Mouse (Mus musculus) neural tube, embryonic 11.5 days (tissue): Measurements from ENCODE around the gene Duoxa2. TPM values are rescaled to one million over a fixed set of nuclear protein-coding genes. Genes with fewer than 3 reads are reported as not detected.
"Not testable (repeated sequence)": the region's sequence is repeated elsewhere in the genome, so short reads cannot be mapped to it uniquely, and the experiment has no call there.

Experiments used
- ATAC-seq: fragments of 200-750 bp; cut with Nextera tagmentation; 2 replicates; pipeline ENCODE4 v1.8.0; 2017; ENCODE audit warnings: moderate number of reproducible peaks, mild to moderate bottlenecking, moderate TSS enrichment, moderate library complexity; ENCODE audit not compliant: insufficient read depth, low FRiP score, low TSS enrichment
- DNase-seq: peaks from one replicate; pipeline ENCODE4 v3.0.0-alpha.2; 2015; ENCODE audit warnings: low spot score
- H3K27ac ChIP-seq: fragments of 300-500 bp; sonication (generic); 2 replicates; pipeline ENCODE4 v1.5.1; 2014; ENCODE audit warnings: low read depth, mild to moderate bottlenecking, low read length
- H3K27me3 ChIP-seq: fragments of 300-500 bp; sonication (generic); 2 replicates; pipeline ENCODE4 v1.6.1; 2014; ENCODE audit warnings: mild to moderate bottlenecking, low read length, mixed read lengths; ENCODE audit not compliant: control insufficient read depth, insufficient read depth
- H3K36me3 ChIP-seq: fragments of 300-500 bp; sonication (generic); 2 replicates; pipeline ENCODE4 v1.6.1; 2014; ENCODE audit warnings: mild to moderate bottlenecking, low read length, moderate library complexity, mixed read lengths; ENCODE audit not compliant: control insufficient read depth, insufficient read depth
- H3K4me1 ChIP-seq: fragments of 300-500 bp; sonication (generic); 2 replicates; pipeline ENCODE4 v1.6.1; 2014; ENCODE audit warnings: low read length, mixed read lengths; ENCODE audit not compliant: control insufficient read depth, insufficient read depth
- H3K4me2 ChIP-seq: fragments of 300-500 bp; sonication (generic); 2 replicates; pipeline ENCODE4 v1.6.1; 2014; ENCODE audit warnings: low read depth, mild to moderate bottlenecking, moderate library complexity
- H3K4me3 ChIP-seq: fragments of 300-500 bp; sonication (generic); 2 replicates; pipeline ENCODE4 v1.5.1; 2014; ENCODE audit warnings: low read depth, low read length
- H3K9ac ChIP-seq: fragments of 300-500 bp; sonication (generic); 2 replicates; pipeline ENCODE4 v1.6.1; 2014; ENCODE audit warnings: mild to moderate bottlenecking, low read length
- H3K9me3 ChIP-seq: fragments of 300-500 bp; sonication (generic); 2 replicates; pipeline ENCODE4 v1.6.1; 2016; ENCODE audit warnings: low read length; ENCODE audit not compliant: control insufficient read depth
- WGBS: fragments of 180-500 bp; shearing (Covaris S2); extraction: QIAGEN DNeasy Blood & Tissue Kit; methylation state at CpG from one replicate; pipeline ENCODE4 v1.1.7; 2014; 5-methylcytosine and 5-hydroxymethylcytosine counted together
- polyA plus RNA-seq: library from polyadenylated mRNA; unstranded; fragments of >200 nt; fragmentation: Nextera tagmentation; extraction: Ambion mirVana; gene quantifications from 2 replicates; pipeline ENCODE4 v1.2.1, GENCODE M21; 2014

Duoxa2 gene
- polyA plus RNA-seq, 1 experiment from 2014 or later = 0.19 TPM

DNA sequence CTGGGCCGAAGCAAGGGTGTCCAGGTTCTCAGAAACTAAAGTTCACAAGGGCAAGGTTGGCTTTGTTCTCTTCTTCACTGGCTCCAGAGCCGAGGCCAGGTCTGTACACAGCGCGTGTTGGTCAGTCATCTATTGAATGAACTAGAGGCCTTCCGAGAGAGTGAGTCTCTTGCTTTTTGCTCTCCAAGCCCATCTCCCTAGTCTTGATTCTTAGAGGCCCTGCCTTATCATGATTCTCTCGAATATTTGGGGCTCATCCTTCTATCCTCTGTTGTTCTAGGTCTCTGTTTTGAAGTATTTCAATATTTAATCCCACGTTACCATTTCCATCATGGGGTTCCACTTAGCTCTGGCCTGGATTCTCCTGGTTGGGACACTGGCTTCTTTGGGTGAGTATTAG lies 16.7 kb downstream of the Duoxa2 start, which contains the start of gene Duox1:
Duox1 (plus strand) TSS at position 301 of the 400 bp plus-strand sequence.
- Histone ChIP-seq H3K27me3 (peaks cover 22% of the 10 kb centered on the region), H3K4me3 (no peak within 1 kb of the TSS), H3K36me3 (no peaks in the 10 kb centered on the region), H3K4me2 (no peak within 1 kb of the TSS), H3K9ac (no peak within 1 kb of the TSS), H3K27ac (no peak within 1 kb of the TSS), H3K4me1 (no peaks in the 10 kb centered on the region), H3K9me3 (no peaks in the 10 kb centered on the region)
- DNase-seq (no peak), ATAC-seq (no peak)
- WGBS = 82% methylated on average over 7 of the region's 7 CpGs

DNA sequence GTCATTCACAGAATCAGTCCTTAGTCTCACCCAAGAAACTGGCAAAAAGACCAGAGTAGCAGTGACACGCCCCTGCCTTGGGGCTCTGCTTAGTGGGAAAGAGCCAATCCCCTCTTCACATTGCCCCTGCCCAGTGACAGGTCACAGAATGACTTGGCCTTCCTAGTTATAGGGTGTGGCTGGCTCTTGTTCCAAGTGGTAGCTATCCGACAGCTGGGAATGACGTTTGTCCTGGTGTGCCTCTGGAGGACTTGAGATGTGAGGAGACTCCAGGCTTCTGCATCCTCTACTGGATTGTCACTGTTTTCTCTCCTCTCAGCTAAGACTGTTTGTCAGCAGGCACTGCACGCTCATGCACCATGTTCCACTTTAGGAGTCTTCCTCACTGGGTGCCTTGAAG lies 18.7 kb downstream of the Duoxa2 start:
- Histone ChIP-seq H3K4me1 (no peaks in the 10 kb centered on the region), H3K36me3 (no peaks in the 10 kb centered on the region), H3K9ac (no peak overlapping the region), H3K27ac (no peak overlapping the region), H3K4me2 (no peak overlapping the region), H3K9me3 (no peaks in the 10 kb centered on the region), H3K4me3 (no peak overlapping the region), H3K27me3 (peaks cover 20% of the 10 kb centered on the region)
- ATAC-seq = no peak
- no peak for DNase-seq
- WGBS = 64% methylated on average over 4 of the region's 4 CpGs

DNA sequence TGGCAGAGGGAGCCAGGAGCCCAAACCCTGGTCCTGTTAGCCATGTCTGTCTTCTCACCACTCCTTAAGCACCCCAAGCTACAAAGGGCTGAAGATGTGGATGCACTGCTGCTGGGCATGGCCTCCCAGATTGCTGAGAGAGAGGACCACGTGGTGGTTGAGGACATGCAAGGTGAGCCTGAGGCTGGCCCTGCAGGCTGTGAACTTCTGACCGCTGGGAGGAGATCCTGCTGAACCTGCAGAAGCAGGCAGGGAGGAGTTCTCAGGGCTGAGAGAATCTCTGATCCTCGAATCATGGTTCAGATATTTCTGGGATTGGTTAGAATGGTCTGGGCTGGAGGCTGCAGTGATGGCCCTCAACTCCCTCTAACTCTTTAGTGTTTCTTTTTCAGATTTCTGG lies 25.3 kb downstream of the Duoxa2 start:
- DNase-seq (no peak), ATAC-seq (no peak)
- Histone ChIP-seq H3K27ac (no peak overlapping the region), H3K27me3 (no peaks in the 10 kb centered on the region), H3K4me3 (no peak overlapping the region), H3K4me1 (no peaks in the 10 kb centered on the region), H3K4me2 (no peak overlapping the region), H3K36me3 (no peaks in the 10 kb centered on the region), H3K9me3 (no peaks in the 10 kb centered on the region), H3K9ac (no peak overlapping the region)
- WGBS = 57% methylated on average over 3 of the region's 3 CpGs

DNA sequence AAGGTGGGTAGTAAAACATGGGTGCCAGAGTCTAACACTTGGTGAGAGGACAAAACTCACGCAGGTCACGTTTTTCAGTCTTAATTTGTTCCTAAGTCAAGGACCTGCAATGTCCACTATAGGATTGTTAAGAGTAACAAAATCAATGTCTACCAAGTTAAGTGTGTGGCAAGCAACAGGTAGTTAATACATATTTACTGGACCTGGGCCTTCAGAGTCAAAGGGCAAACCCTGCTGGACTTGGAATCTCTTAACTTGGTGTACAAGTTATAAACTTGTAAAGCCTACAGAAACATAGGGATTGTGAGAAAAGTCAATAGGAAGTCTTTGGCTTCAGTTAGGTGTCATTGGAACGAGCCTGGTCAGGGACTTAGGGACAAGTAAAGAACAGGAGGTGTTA lies 25.9 kb downstream of the Duoxa2 start:
- 78% methylated on average over 3 of the region's 3 CpGs for WGBS
- Histone ChIP-seq H3K27ac (no peak overlapping the region), H3K4me1 (no peaks in the 10 kb centered on the region), H3K36me3 (no peaks in the 10 kb centered on the region), H3K4me2 (no peak overlapping the region), H3K4me3 (no peak overlapping the region), H3K9ac (no peak overlapping the region), H3K9me3 (no peaks in the 10 kb centered on the region), H3K27me3 (no peaks in the 10 kb centered on the region)
- DNase-seq (no peak), ATAC-seq (no peak)

GRCm38 (mm10) chr2:122325361-122325760 lies 26.7 kb downstream of the Duoxa2 start:
- H3K27ac ChIP-seq = no peak overlapping the region
- H3K4me1 ChIP-seq = no peaks in the 10 kb centered on the region
- DNase-seq (no peak), ATAC-seq (no peak)
- no peak overlapping the region for H3K4me3 ChIP-seq
- no peak overlapping the region for H3K4me2 ChIP-seq
- no peaks in the 10 kb centered on the region for H3K9me3 ChIP-seq
- WGBS = 84% methylated on average over 2 of the region's 2 CpGs
- no peak overlapping the region for H3K9ac ChIP-seq
- H3K36me3 ChIP-seq = no peaks in the 10 kb centered on the region
- no peaks in the 10 kb centered on the region for H3K27me3 ChIP-seq

- ATAC-seq (no peak), DNase-seq (no peak)
- no peak overlapping the region for H3K4me3 ChIP-seq
- no peaks in the 10 kb centered on the region for H3K36me3 ChIP-seq
- H3K9me3 ChIP-seq = no peaks in the 10 kb centered on the region
- H3K4me1 ChIP-seq = no peaks in the 10 kb centered on the region
- no peak overlapping the region for H3K4me2 ChIP-seq
- H3K9ac ChIP-seq = no peak overlapping the region
- no peak overlapping the region for H3K27ac ChIP-seq
- 85% methylated on average over 3 of the region's 3 CpGs for WGBS
- no peaks in the 10 kb centered on the region for H3K27me3 ChIP-seq
Observed at GRCm38 (mm10) chr2:122327986-122328385, 29.3 kb downstream of the Duoxa2 start.

- not testable (repeated sequence) for ATAC-seq
Observed at GRCm38 (mm10) chr2:122330317-122330716, 31.6 kb downstream of the Duoxa2 start.

DNA sequence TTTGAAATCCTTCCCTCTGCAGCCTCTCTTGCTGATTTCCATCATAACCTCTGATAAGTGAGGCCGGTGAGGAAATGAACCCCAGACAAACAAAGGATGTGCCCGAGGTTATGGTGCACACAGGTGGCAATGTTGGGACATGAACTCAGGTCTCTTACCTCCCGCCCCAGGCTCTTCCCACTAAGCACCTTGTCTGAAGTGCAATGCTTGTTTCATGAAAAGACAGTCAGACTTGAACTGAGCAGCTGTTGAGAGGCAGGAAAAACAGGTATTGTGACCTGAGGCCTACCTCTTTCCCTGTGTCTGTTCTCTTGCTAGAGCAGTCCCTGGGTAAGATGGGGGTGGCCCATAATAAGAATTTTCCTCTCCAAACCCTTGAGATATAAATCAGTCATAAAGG lies 33.5 kb downstream of the Duoxa2 start:
- H3K36me3 ChIP-seq = no peaks in the 10 kb centered on the region
- H3K9ac ChIP-seq = no peak overlapping the region
- no peak overlapping the region for H3K27ac ChIP-seq
- no peaks in the 10 kb centered on the region for H3K27me3 ChIP-seq
- no peak overlapping the region for H3K4me2 ChIP-seq
- 85% methylated on average over 3 of the region's 3 CpGs for WGBS
- H3K9me3 ChIP-seq = no peaks in the 10 kb centered on the region
- no peak overlapping the region for H3K4me3 ChIP-seq
- H3K4me1 ChIP-seq = no peaks in the 10 kb centered on the region
- ATAC-seq (no peak), DNase-seq (no peak)

More at GRCm38 (mm10) chr2:122330317-122330716, 31.6 kb downstream of the Duoxa2 start:
- H3K27ac ChIP-seq, H3K4me3 ChIP-seq, H3K4me2 ChIP-seq, H3K27me3 ChIP-seq, H3K4me1 ChIP-seq, H3K9me3 ChIP-seq, H3K9ac ChIP-seq, DNase-seq, H3K36me3 ChIP-seq: not testable (repeated sequence)
- 90% methylated on average over 5 of the region's 6 CpGs for WGBS

GRCm38 (mm10) chr2:122334170-122334569 lies 35.5 kb downstream of the Duoxa2 start:
- DNase-seq (no peak), ATAC-seq (no peak)
- H3K27me3 ChIP-seq = no peaks in the 10 kb centered on the region
- 81% methylated on average over 3 of the region's 3 CpGs for WGBS
- no peak overlapping the region for H3K4me2 ChIP-seq
- H3K9me3 ChIP-seq = no peaks in the 10 kb centered on the region
- no peaks in the 10 kb centered on the region for H3K4me1 ChIP-seq
- H3K36me3 ChIP-seq = no peaks in the 10 kb centered on the region
- no peak overlapping the region for H3K27ac ChIP-seq
- no peak overlapping the region for H3K4me3 ChIP-seq
- H3K9ac ChIP-seq = no peak overlapping the region
